In the genomic region with DNA sequence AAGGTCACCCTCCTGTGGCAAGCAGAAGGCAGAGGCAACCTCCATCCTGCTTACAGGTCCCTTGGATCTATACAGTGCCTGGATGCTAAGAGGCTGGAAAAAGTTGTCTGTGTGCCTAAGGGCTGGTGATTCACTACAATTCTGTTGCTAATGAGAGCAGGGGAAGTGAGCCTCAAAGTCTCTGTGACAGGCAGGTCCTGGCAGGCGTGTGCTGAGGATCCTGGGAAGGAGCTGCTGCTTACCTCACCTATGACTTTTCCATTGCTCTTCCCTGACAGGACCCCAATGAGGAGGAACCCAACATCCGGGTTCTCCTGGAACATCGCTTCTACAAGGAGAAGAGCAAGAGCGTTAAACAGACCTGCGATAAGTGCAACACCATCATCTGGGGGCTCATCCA, we compare ENCODE assay signal across 29 mouse cellular contexts. TPM values are rescaled to one million over a fixed set of nuclear protein-coding genes. Genes with fewer than 3 reads are reported as not detected.
A peak's percentile ranks its signal among the peaks of the same experiment; 100 is the strongest.
DNase-seq lines count a peak whose midpoint lies in the region; ATAC-seq and TF ChIP-seq lines count a peak whose summit lies in the region.
"Had no signal": no experiment of that assay in that cellular context is flagged by ENCODE, and none has a peak within 500 bp of the region (broad histone marks: within the 10 kb centered on the region; RNA-seq: fewer than 3 reads in every experiment).

No protein-coding gene starts in this region.

- no peak overlapping the region for H3K27ac ChIP-seq in embryonic facial prominence, embryonic 14.5 days (replicated peaks; ENCODE audit: low read depth, low read length)
- no peak overlapping the region for H3K27ac ChIP-seq in embryonic facial prominence, embryonic 10.5 days (replicated peaks)
- peak overlapping the region; percentile 41; the same call in 1 of the 2 replicates for H3K27ac ChIP-seq in MEL (ENCODE audit: control insufficient read depth, low read depth, low read length)
- H3K27ac ChIP-seq in bone marrow, adult 2 months (ENCODE audit: control insufficient read depth, insufficient read depth, low read depth, low read length, poor library complexity): peak overlapping the region; percentile 0; the same call in 1 of the 2 replicates
- no peak overlapping the region for H3K27ac ChIP-seq in stomach, postnatal 0 days (replicated peaks)
- H3K27ac ChIP-seq: embryonic facial prominence, embryonic 12.5 days; forebrain, embryonic 13.5 days; gastrocnemius, adult 2 months; hindbrain, embryonic 12.5 days had no signal

- no peak overlapping the region for H3K4me2 ChIP-seq in embryonic facial prominence, embryonic 14.5 days (ENCODE audit: low read depth, low read length)
- H3K4me2 ChIP-seq in stomach, postnatal 0 days (replicated peaks; ENCODE audit: low read depth): no peak overlapping the region
- H3K4me2 ChIP-seq: embryonic facial prominence, embryonic 12.5 days; forebrain, embryonic 13.5 days; heart, embryonic 12.5 days; hindbrain, embryonic 12.5 days had no signal

- no peak for TF ChIP-seq POLR2A in MEL (IDR thresholded peaks at IDR 0.05; ENCODE audit: control insufficient read depth in 1 of 2, insufficient read depth in 1 of 2, low read depth in 1 of 2, low read length in 2 of 2, poor library complexity in 1 of 2)
- no peak for TF ChIP-seq POLR2A in bone marrow, adult 2 months (IDR thresholded peaks at IDR 0.05; ENCODE audit: borderline replicate concordance, control insufficient read depth, low read depth, low read length)

- TF ChIP-seq RAD21 in MEL (IDR thresholded peaks at IDR 0.05; ENCODE audit: low read depth, low read length): no peak

- 82% methylated on average over 5 of the region's 5 CpGs for WGBS in embryonic facial prominence, embryonic 14.5 days
- 79% methylated on average over 5 of the region's 5 CpGs for WGBS in embryonic facial prominence, embryonic 10.5 days
- 85% methylated on average over 5 of the region's 5 CpGs for WGBS in bone marrow, adult 2 months
- WGBS in stomach, postnatal 0 days: 76% methylated on average over 5 of the region's 5 CpGs

- TF ChIP-seq EP300 in MEL (IDR thresholded peaks at IDR 0.05; ENCODE audit: low read depth in 1 of 2, low read length in 2 of 2): no peak
- no peak for TF ChIP-seq EP300 in stomach, postnatal 0 days (optimal IDR thresholded peaks at IDR 0.05)

- H3K9ac ChIP-seq in embryonic facial prominence, embryonic 14.5 days (ENCODE audit: low read depth, low read length): no peak overlapping the region
- no peak overlapping the region for H3K9ac ChIP-seq in MEL (ENCODE audit: control insufficient read depth, low read depth, low read length, poor library complexity, severe bottlenecking)
- no peak overlapping the region for H3K9ac ChIP-seq in stomach, postnatal 0 days (ENCODE audit: low read length)
- H3K9ac ChIP-seq: embryonic facial prominence, embryonic 12.5 days; forebrain, embryonic 13.5 days; forebrain, postnatal 0 days; heart, embryonic 12.5 days; hindbrain, embryonic 12.5 days had no signal

- no peaks in the 10 kb centered on the region for H3K9me3 ChIP-seq in embryonic facial prominence, embryonic 14.5 days (ENCODE audit: control insufficient read depth, low read length)
- H3K9me3 ChIP-seq in embryonic facial prominence, embryonic 10.5 days: no peaks in the 10 kb centered on the region
- H3K9me3 ChIP-seq in MEL (replicated peaks; ENCODE audit: insufficient read depth, low read length): no peaks in the 10 kb centered on the region
- H3K9me3 ChIP-seq in stomach, postnatal 0 days (ENCODE audit: control insufficient read depth, low read length): no peaks in the 10 kb centered on the region
- H3K9me3 ChIP-seq: embryonic facial prominence, embryonic 12.5 days; forebrain, embryonic 13.5 days; G1E; heart, embryonic 12.5 days; hindbrain, embryonic 12.5 days had no signal

- no peak overlapping the region for H3K4me3 ChIP-seq in embryonic facial prominence, embryonic 14.5 days (ENCODE audit: low read depth, low read length)
- H3K4me3 ChIP-seq in embryonic facial prominence, embryonic 10.5 days: no peak overlapping the region
- H3K4me3 ChIP-seq in MEL (ENCODE audit: control insufficient read depth in 1 of 2, insufficient read depth in 1 of 2, low read depth in 2 of 2, low read length in 2 of 2): no peak overlapping the region
- H3K4me3 ChIP-seq in bone marrow, adult 2 months (replicated peaks; ENCODE audit: control insufficient read depth, low read depth, low read length): no peak overlapping the region
- H3K4me3 ChIP-seq in stomach, postnatal 0 days (ENCODE audit: low read depth, low read length): no peak overlapping the region
- H3K4me3 ChIP-seq: embryonic facial prominence, embryonic 12.5 days; forebrain, embryonic 13.5 days; gastrocnemius, adult 2 months; heart, embryonic 12.5 days; hindbrain, embryonic 12.5 days had no signal

- no peaks in the 10 kb centered on the region for H3K4me1 ChIP-seq in embryonic facial prominence, embryonic 14.5 days (ENCODE audit: control insufficient read depth, insufficient read depth, low read length)
- peaks cover 6% of the 10 kb centered on the region for H3K4me1 ChIP-seq in embryonic facial prominence, embryonic 10.5 days
- peaks cover 13 to 30% of the 10 kb centered on the region in 2 experiments for H3K4me1 ChIP-seq in MEL (ENCODE audit: control insufficient read depth in 1 of 2, insufficient read depth in 2 of 2, low read length in 2 of 2)
- H3K4me1 ChIP-seq in bone marrow, adult 2 months (ENCODE audit: control insufficient read depth, insufficient read depth, low read length): peaks cover 9% of the 10 kb centered on the region
- no peaks in the 10 kb centered on the region for H3K4me1 ChIP-seq in stomach, postnatal 0 days (replicated peaks; ENCODE audit: control insufficient read depth, insufficient read depth)
- H3K4me1 ChIP-seq: embryonic facial prominence, embryonic 12.5 days; forebrain, embryonic 13.5 days; heart, embryonic 12.5 days; hindbrain, embryonic 12.5 days had no signal

- peaks cover 82% of the 10 kb centered on the region for H3K36me3 ChIP-seq in embryonic facial prominence, embryonic 14.5 days (ENCODE audit: control insufficient read depth, insufficient read depth, low read length)
- peaks cover 97% of the 10 kb centered on the region for H3K36me3 ChIP-seq in embryonic facial prominence, embryonic 10.5 days (replicated peaks)
- peaks cover 0 to 30% of the 10 kb centered on the region in 2 experiments; a peak in 3 of 4 replicates for H3K36me3 ChIP-seq in MEL (ENCODE audit: control insufficient read depth in 1 of 2, insufficient read depth in 2 of 2, low read length in 2 of 2)
- H3K36me3 ChIP-seq in stomach, postnatal 0 days (ENCODE audit: control insufficient read depth, insufficient read depth, low read length): peaks cover 17% of the 10 kb centered on the region

- no peak for ATAC-seq in embryonic facial prominence, embryonic 14.5 days (ENCODE audit: low read depth)
- no peak for ATAC-seq in stomach, postnatal 0 days (ENCODE audit: low FRiP score, low TSS enrichment)
- ATAC-seq: CD4-positive, CD25-positive, alpha-beta regulatory T cell, adult 4 months; forebrain, embryonic 13.5 days; forebrain, postnatal 0 days; hindbrain, embryonic 16.5 days; inflammation-experienced regulatory T-cells, adult 6 months; intestine, postnatal 0 days had no signal

- no peak for TF ChIP-seq CTCF in MEL (IDR thresholded peaks at IDR 0.05 in 2 of 3, conservative IDR thresholded peaks at IDR 0.05 in 1 of 3; ENCODE audit: control insufficient read depth in 1 of 3, insufficient read depth in 1 of 3, low read depth in 2 of 3, low read length in 3 of 3, poor library complexity in 1 of 3, severe bottlenecking in 1 of 3)
- TF ChIP-seq CTCF in bone marrow, adult 2 months (IDR thresholded peaks at IDR 0.05; ENCODE audit: control insufficient read depth, insufficient read depth, low read length): no peak
- no peak for TF ChIP-seq CTCF in stomach, postnatal 0 days (IDR thresholded peaks at IDR 0.05; ENCODE audit: low read depth)

- peak; percentile 31 for DNase-seq in embryonic facial prominence, embryonic 14.5 days (ENCODE audit: low spot score)
- no peak for DNase-seq in embryonic facial prominence, embryonic 10.5 days (ENCODE audit: low spot score)
- peak; percentile 5 for DNase-seq in MEL (ENCODE audit: low read depth, low spot score)
- DNase-seq in thymus, postnatal 14 days: no peak
- no peak for DNase-seq in stomach, postnatal 0 days (ENCODE audit: low spot score)
- DNase-seq in adrenal gland, postnatal 25 days: no peak
- DNase-seq: adrenal gland, adult 8-10 months; B cell, adult 2 months; cerebellum, adult 2 months; cerebellum, postnatal 14 days; embryo, embryonic 11 days; forebrain, postnatal 0 days; gastrocnemius, adult 2 months; gastrocnemius, postnatal 25 days; heart, postnatal 36 days; kidney, adult 9 months had no signal

- H3K79me2 ChIP-seq in MEL (ENCODE audit: control insufficient read depth, insufficient read depth, low read length, poor library complexity): no peaks in the 10 kb centered on the region

- no peaks in the 10 kb centered on the region for H3K27me3 ChIP-seq in embryonic facial prominence, embryonic 14.5 days (replicated peaks; ENCODE audit: control insufficient read depth, insufficient read depth, low read length)
- H3K27me3 ChIP-seq in embryonic facial prominence, embryonic 10.5 days (replicated peaks; ENCODE audit: low read depth, poor library complexity, severe bottlenecking): no peaks in the 10 kb centered on the region
- H3K27me3 ChIP-seq in MEL (ENCODE audit: control insufficient read depth in 1 of 2, insufficient read depth in 2 of 2, low read length in 2 of 2): no peaks in the 10 kb centered on the region
- H3K27me3 ChIP-seq in stomach, postnatal 0 days (ENCODE audit: control insufficient read depth, insufficient read depth, low read length): no peaks in the 10 kb centered on the region
- H3K27me3 ChIP-seq: embryonic facial prominence, embryonic 12.5 days; forebrain, embryonic 13.5 days; heart, embryonic 12.5 days; hindbrain, embryonic 12.5 days had no signal

RNA-seq across cellular contexts. Expression of gene Afg3l1, which starts 23.8 kb away (rescaled TPM):
- 33.5 and 33.6 TPM in 2 replicates for polyA plus RNA-seq in embryonic facial prominence, embryonic 14.5 days (2014; fragmentation: Nextera tagmentation; extraction: Ambion mirVana)
- polyA plus RNA-seq in embryonic facial prominence, embryonic 10.5 days (2016; fragmentation: Nextera tagmentation; extraction: Ambion mirVana): 68.1 and 69.2 TPM in 2 replicates
- total RNA-seq in MEL (2012; rRNA removed): 27.5 and 31.0 TPM in 2 replicates
- 10 to 100 TPM in 1 of 2 experiments, not detected in 1; 68.4 TPM for polyA plus RNA-seq in MEL (2012; ENCODE audit: insufficient read depth in 1 of 2, insufficient read length in 2 of 2, low read depth in 1 of 2, low replicate concordance in 2 of 2, missing spikeins in 1 of 2)
- polyA plus RNA-seq in bone marrow, adult 2 months (2011; ENCODE audit: insufficient read depth, insufficient read length, low replicate concordance, missing spikeins): 12.3 and 22.8 TPM in 2 replicates
- 28.1 and 28.4 TPM in 2 replicates for polyA plus RNA-seq in stomach, postnatal 0 days (2015; fragmentation: Nextera tagmentation; extraction: Ambion mirVana)
- 54.9 and 77.9 TPM in 2 replicates for total RNA-seq in adrenal gland, postnatal 25 days (2021)

RNA-seq across cellular contexts. Expression of gene Def8, which starts 30.6 kb away (rescaled TPM):
- 34.1 and 37.9 TPM in 2 replicates for polyA plus RNA-seq in embryonic facial prominence, embryonic 14.5 days (2014; fragmentation: Nextera tagmentation; extraction: Ambion mirVana)
- 43.5 and 44.5 TPM in 2 replicates for polyA plus RNA-seq in embryonic facial prominence, embryonic 10.5 days (2016; fragmentation: Nextera tagmentation; extraction: Ambion mirVana)
- total RNA-seq in MEL (2012; rRNA removed): 23.8 and 26.0 TPM in 2 replicates
- polyA plus RNA-seq in MEL (2012; ENCODE audit: insufficient read depth in 1 of 2, insufficient read length in 2 of 2, low read depth in 1 of 2, low replicate concordance in 2 of 2, missing spikeins in 1 of 2): 10 to 100 TPM in 1 of 2 experiments, not detected in 1; 34.0 TPM
- 10.3 and 16.7 TPM in 2 replicates for polyA plus RNA-seq in bone marrow, adult 2 months (2011; ENCODE audit: insufficient read depth, insufficient read length, low replicate concordance, missing spikeins)
- 20.6 and 22.5 TPM in 2 replicates for polyA plus RNA-seq in stomach, postnatal 0 days (2015; fragmentation: Nextera tagmentation; extraction: Ambion mirVana)
- 19.1 and 29.4 TPM in 2 replicates for total RNA-seq in adrenal gland, postnatal 25 days (2021)

RNA-seq across cellular contexts. Expression of gene Tubb3, which starts 42.7 kb away (rescaled TPM):
- 81.9 and 99.5 TPM in 2 replicates for polyA plus RNA-seq in embryonic facial prominence, embryonic 14.5 days (2014; fragmentation: Nextera tagmentation; extraction: Ambion mirVana)
- 223 and 230 TPM in 2 replicates for polyA plus RNA-seq in embryonic facial prominence, embryonic 10.5 days (2016; fragmentation: Nextera tagmentation; extraction: Ambion mirVana)
- 0.69 TPM in 2 replicates for total RNA-seq in MEL (2012; rRNA removed)
- 1 to 10 TPM in 1 of 2 experiments, not detected in 1; 1.4 TPM for polyA plus RNA-seq in MEL (2012; ENCODE audit: insufficient read depth in 1 of 2, insufficient read length in 2 of 2, low read depth in 1 of 2, low replicate concordance in 2 of 2, missing spikeins in 1 of 2)
- polyA plus RNA-seq in bone marrow, adult 2 months (2011; ENCODE audit: insufficient read depth, insufficient read length, low replicate concordance, missing spikeins): 0.56 and 1.4 TPM in 2 replicates
- polyA plus RNA-seq in stomach, postnatal 0 days (2015; fragmentation: Nextera tagmentation; extraction: Ambion mirVana): 24.4 and 24.7 TPM in 2 replicates
- total RNA-seq in adrenal gland, postnatal 25 days (2021): 1.7 and 2.8 TPM in 2 replicates
- total RNA-seq: gastrocnemius, adult 2 months; gastrocnemius, postnatal 25 days; granulocyte monocyte progenitor cell, adult 5-6 weeks had no signal

RNA-seq across cellular contexts. Expression of gene Mc1r, which starts 47.0 kb away (rescaled TPM):
- polyA plus RNA-seq in embryonic facial prominence, embryonic 14.5 days (2014; fragmentation: Nextera tagmentation; extraction: Ambion mirVana): 0.29 and 0.32 TPM in 2 replicates
- polyA plus RNA-seq in embryonic facial prominence, embryonic 10.5 days (2016; fragmentation: Nextera tagmentation; extraction: Ambion mirVana): not detected in 2 replicates
- 0.31 and 0.36 TPM in 2 replicates for total RNA-seq in MEL (2012; rRNA removed)
- under 1 TPM in 1 of 2 experiments, not detected in 1; 0.45 TPM for polyA plus RNA-seq in MEL (2012; ENCODE audit: insufficient read depth in 1 of 2, insufficient read length in 2 of 2, low read depth in 1 of 2, low replicate concordance in 2 of 2, missing spikeins in 1 of 2)
- 0.36 and 0.70 TPM in 2 replicates for polyA plus RNA-seq in bone marrow, adult 2 months (2011; ENCODE audit: insufficient read depth, insufficient read length, low replicate concordance, missing spikeins)
- polyA plus RNA-seq in stomach, postnatal 0 days (2015; fragmentation: Nextera tagmentation; extraction: Ambion mirVana): 0.05 TPM in 1 of 2 replicates, not detected in the other
- not detected in 2 replicates for total RNA-seq in adrenal gland, postnatal 25 days (2021)
- total RNA-seq: common myeloid progenitor, adult 5-6 weeks; gastrocnemius, adult 2 months; gastrocnemius, postnatal 25 days; heart, adult 8-10 months; heart, postnatal 36 days had no signal
- polyA plus RNA-seq: heart, embryonic 12.5 days; inflammation-experienced regulatory T-cells, adult 6 months; intestine, postnatal 0 days had no signal

Comparison
In these comparisons a context has a peak if more than half of its experiments do, and no peak if none do; other contexts are left out.
1. DNase-seq: peak in embryonic facial prominence, embryonic 14.5 days (single experiment) and MEL (single experiment); none in embryonic facial prominence, embryonic 10.5 days (single experiment), thymus, postnatal 14 days (single experiment), stomach, postnatal 0 days (single experiment) and adrenal gland, postnatal 25 days (single experiment).
2. H3K27ac ChIP-seq: peak in MEL (single experiment) and bone marrow, adult 2 months (single experiment); none in embryonic facial prominence, embryonic 14.5 days (single experiment), embryonic facial prominence, embryonic 10.5 days (single experiment) and stomach, postnatal 0 days (single experiment).
3. RNA of gene Tubb3, which starts 42.7 kb away (polyA plus RNA-seq): 223 to 230 TPM in embryonic facial prominence, embryonic 10.5 days, 81.9 to 99.5 TPM in embryonic facial prominence, embryonic 14.5 days and 24.4 to 24.7 TPM in stomach, postnatal 0 days; 0.56 to 1.4 TPM in bone marrow, adult 2 months and 1.4 TPM in MEL; every median in the first group is over 10 times any median in the second.